Mouse (Mus musculus): Measurements from ENCODE around the gene Nudt3. TPM values are rescaled to one million over a fixed set of nuclear protein-coding genes. Genes with fewer than 3 reads are reported as not detected.

The Nudt3 gene
- total RNA-seq, 2 experiments from 2014 or later = 343 TPM

Other genes with a start within 250 kb of the Nudt3 start
- under 1 TPM; 0.11 to 0.44 TPM for gene Grm4, start 102.1 kb downstream of the Nudt3 start, total RNA-seq (2021)
- gene Hmga1, start 67.0 kb downstream of the Nudt3 start, total RNA-seq (2021) = 10 to 100 TPM; 35.2 to 42.0 TPM
- 1 to 10 TPM; 7.3 to 7.7 TPM for gene AI413582, start 57.7 kb downstream of the Nudt3 start, total RNA-seq (2021)
- under 1 TPM in 1 of 2 experiments, not detected in 1; 0.94 TPM for gene RPS10-NUDT3, start 11.7 kb upstream of the Nudt3 start, total RNA-seq (2021)
- 100 to 1,000 TPM; 476 to 516 TPM for gene Rps10, start 13.2 kb upstream of the Nudt3 start, total RNA-seq (2021)
- gene Pacsin1, start 32.0 kb upstream of the Nudt3 start, total RNA-seq (2021) = under 1 TPM; 0.25 to 0.62 TPM
- gene Spdef, start 105.5 kb upstream of the Nudt3 start, total RNA-seq (2021) = not detected
- 100 to 1,000 TPM; 133 to 137 TPM for gene D17Wsu92e, start 197.2 kb upstream of the Nudt3 start, total RNA-seq (2021)
- gene Snrpc, start 214.7 kb upstream of the Nudt3 start, total RNA-seq (2021) = 10 to 100 TPM; 59.9 to 60.7 TPM
- 10 to 100 TPM; 14.0 to 14.8 TPM for gene Uhrf1bp1, start 232.9 kb upstream of the Nudt3 start, total RNA-seq (2021)

All from heart, postnatal 25 days (tissue).